In the genomic region with DNA sequence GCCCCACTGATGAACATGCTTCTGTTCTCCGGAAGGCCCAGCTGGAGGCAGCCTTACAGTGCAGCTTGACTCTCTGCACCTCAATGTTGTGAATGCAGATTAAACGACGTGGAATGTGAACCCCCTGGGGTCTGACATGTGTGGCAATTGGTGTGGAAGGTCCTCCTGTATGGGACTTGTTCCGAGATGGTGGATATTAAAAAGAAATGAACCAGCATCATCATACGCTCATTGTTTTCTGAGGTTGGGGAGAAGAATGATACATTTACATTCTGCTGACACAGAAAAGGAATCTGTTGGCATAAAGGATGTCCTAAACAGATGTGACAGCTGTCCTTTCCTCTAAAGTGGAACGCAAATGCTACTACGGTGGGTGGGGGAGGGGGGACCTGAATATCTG, we compare ENCODE assay signal across 25 mouse cellular contexts.
DNase-seq lines count a peak whose midpoint lies in the region; ATAC-seq and TF ChIP-seq lines count a peak whose summit lies in the region.
"Had no signal": no experiment of that assay in that cellular context is flagged by ENCODE, and none has a peak within 500 bp of the region (broad histone marks: within the 10 kb centered on the region; RNA-seq: fewer than 3 reads in every experiment).

No protein-coding gene starts in this region.

- TF ChIP-seq CTCF in left cerebral cortex, adult 2 months (IDR thresholded peaks at IDR 0.05): no peak

- intact Hi-C loops in left cerebral cortex, adult 2 months (cut with DNase I): loop anchor here (2.0 to 5.0 kb wide), 4 partner anchors 64 to 204 kb away; a partner anchor contains a TSS
- intact Hi-C loops in left cerebral cortex, postnatal 36 days (cut with DNase I): no loop called here

- DNase-seq in cerebellum, adult 9-11 months: peak; percentile 28
- no peak for DNase-seq in cerebellum, adult 11 months
- no peak for DNase-seq in forebrain, embryonic 14.5 days (ENCODE audit: low spot score)
- DNase-seq in left cerebral cortex, adult 2 months (ENCODE audit: extremely low spot score in 1 of 2, low spot score in 2 of 2): no peak
- DNase-seq in left cerebral cortex, postnatal 36 days (ENCODE audit: low spot score in 2 of 2): no peak
- DNase-seq in heart, embryonic 10.5 days (ENCODE audit: low spot score): no peak
- DNase-seq: adrenal gland, adult 8-10 months; embryo, embryonic 11 days; gastrocnemius, postnatal 14 days; kidney, adult 18-20 months; kidney, postnatal 25 days; lung, embryonic 14.5 days; lung, postnatal 14 days; spleen, adult 18-20 months; thymus, postnatal 14 days had no signal

- H3K9me3 ChIP-seq in forebrain, embryonic 16.5 days (ENCODE audit: control insufficient read depth, low read length): no peaks in the 10 kb centered on the region
- no peaks in the 10 kb centered on the region for H3K9me3 ChIP-seq in forebrain, embryonic 14.5 days (replicated peaks; ENCODE audit: control insufficient read depth, low read length)
- H3K9me3 ChIP-seq in heart, embryonic 10.5 days: no peaks in the 10 kb centered on the region
- H3K9me3 ChIP-seq: embryonic facial prominence, embryonic 12.5 days; heart, embryonic 15.5 days; kidney, embryonic 15.5 days; limb, embryonic 12.5 days; liver, embryonic 15.5 days had no signal

- peak; percentile 36; the same call in 1 of the 2 replicates for ATAC-seq in forebrain, embryonic 16.5 days
- ATAC-seq in forebrain, embryonic 14.5 days: no peak
- ATAC-seq: activated CD4-positive, CD25-positive, alpha-beta regulatory T cell, adult 4 months; hindbrain, embryonic 16.5 days had no signal

- H3K36me3 ChIP-seq in forebrain, embryonic 16.5 days (ENCODE audit: control insufficient read depth, insufficient read depth): 0 out of 2 replicates have a peak, but pooled peaks cover 4% of the 10 kb centered on the region
- peaks cover 42% of the 10 kb centered on the region for H3K36me3 ChIP-seq in forebrain, embryonic 14.5 days (ENCODE audit: control insufficient read depth, insufficient read depth, low read length)
- H3K36me3 ChIP-seq in heart, embryonic 10.5 days: peaks cover 74% of the 10 kb centered on the region

- 42% methylated on average over 7 of the region's 7 CpGs for WGBS in forebrain, embryonic 16.5 days
- 49% methylated on average over 7 of the region's 7 CpGs for WGBS in forebrain, embryonic 14.5 days
- 79% methylated on average over 7 of the region's 7 CpGs for whole genome bisulfite sequencing in heart, embryonic 10.5 days

- H3K4me3 ChIP-seq in forebrain, embryonic 16.5 days (replicated peaks; ENCODE audit: low read length): no peak overlapping the region
- H3K4me3 ChIP-seq in forebrain, embryonic 14.5 days (ENCODE audit: low read depth, low read length): no peak overlapping the region
- H3K4me3 ChIP-seq in left cerebral cortex, adult 2 months: no peak overlapping the region
- H3K4me3 ChIP-seq in heart, embryonic 10.5 days: no peak overlapping the region
- H3K4me3 ChIP-seq: embryonic facial prominence, embryonic 12.5 days; heart, embryonic 15.5 days; kidney, embryonic 15.5 days; layer of hippocampus, adult 2 months; limb, embryonic 12.5 days; liver, embryonic 15.5 days had no signal

- no peaks in the 10 kb centered on the region for H3K4me1 ChIP-seq in forebrain, embryonic 16.5 days (replicated peaks; ENCODE audit: control insufficient read depth, insufficient read depth, low read length)
- no peaks in the 10 kb centered on the region for H3K4me1 ChIP-seq in forebrain, embryonic 14.5 days (ENCODE audit: control insufficient read depth, insufficient read depth, low read length)
- peaks cover under 1% of the 10 kb centered on the region; the same call in 1 of the 2 replicates for H3K4me1 ChIP-seq in heart, embryonic 10.5 days
- H3K4me1 ChIP-seq: embryonic facial prominence, embryonic 12.5 days; heart, embryonic 15.5 days; kidney, embryonic 15.5 days; limb, embryonic 12.5 days; liver, embryonic 15.5 days had no signal

- H3K27me3 ChIP-seq in forebrain, embryonic 16.5 days (replicated peaks; ENCODE audit: control insufficient read depth, insufficient read depth, low read length): no peaks in the 10 kb centered on the region
- H3K27me3 ChIP-seq in forebrain, embryonic 14.5 days (replicated peaks; ENCODE audit: control insufficient read depth, insufficient read depth, low read length): no peaks in the 10 kb centered on the region
- no peaks in the 10 kb centered on the region for H3K27me3 ChIP-seq in heart, embryonic 10.5 days (ENCODE audit: insufficient read depth, poor library complexity, severe bottlenecking)
- H3K27me3 ChIP-seq: CH12.LX; embryonic facial prominence, embryonic 12.5 days; heart, embryonic 15.5 days; kidney, embryonic 15.5 days; limb, embryonic 12.5 days; liver, embryonic 15.5 days had no signal

- no peak overlapping the region for H3K4me2 ChIP-seq in forebrain, embryonic 16.5 days (ENCODE audit: low read length)
- H3K4me2 ChIP-seq in forebrain, embryonic 14.5 days (ENCODE audit: low read length): no peak overlapping the region
- H3K4me2 ChIP-seq: embryonic facial prominence, embryonic 12.5 days; heart, embryonic 15.5 days; kidney, embryonic 15.5 days; limb, embryonic 12.5 days; liver, embryonic 15.5 days; lung, embryonic 14.5 days had no signal

- no peak overlapping the region for H3K27ac ChIP-seq in forebrain, embryonic 16.5 days (ENCODE audit: low read length)
- no peak overlapping the region for H3K27ac ChIP-seq in forebrain, embryonic 14.5 days (ENCODE audit: low read depth, low read length)
- H3K27ac ChIP-seq in left cerebral cortex, adult 2 months: peak overlapping the region; percentile 46; the same call in 1 of the 2 replicates
- no peak overlapping the region for H3K27ac ChIP-seq in heart, embryonic 10.5 days
- H3K27ac ChIP-seq: embryonic facial prominence, embryonic 12.5 days; heart, embryonic 15.5 days; kidney, embryonic 15.5 days; layer of hippocampus, adult 2 months; limb, embryonic 12.5 days; liver, embryonic 15.5 days had no signal

- no peak overlapping the region for H3K9ac ChIP-seq in forebrain, embryonic 16.5 days (replicated peaks; ENCODE audit: low read depth, low read length)
- no peak overlapping the region for H3K9ac ChIP-seq in forebrain, embryonic 14.5 days (ENCODE audit: low read length)
- H3K9ac ChIP-seq: embryonic facial prominence, embryonic 12.5 days; heart, embryonic 15.5 days; kidney, embryonic 15.5 days; limb, embryonic 12.5 days; liver, embryonic 15.5 days; lung, embryonic 14.5 days had no signal
